Mouse (Mus musculus) thymus, adult 2 months (tissue): ENCODE measurements around the gene Gpr137. TPM values are rescaled to one million over a fixed set of nuclear protein-coding genes. Genes with fewer than 3 reads are reported as not detected.
"Not testable (repeated sequence)": the region's sequence is repeated elsewhere in the genome, so short reads cannot be mapped to it uniquely, and the experiment has no call there.

Experiments
- DNase-seq: peaks from one replicate; pipeline ENCODE4 v3.0.0; 2021
- H3K27ac ChIP-seq: fragments of 200-500 bp; 2 replicates; pipeline ENCODE4 v1.5.1; 2012; ENCODE audit warnings: low read length, control low read depth; ENCODE audit not compliant: control insufficient read depth, insufficient read depth
- H3K27me3 ChIP-seq: fragments of 200-500 bp; 2 replicates; pipeline ENCODE4 v1.6.1; 2012; ENCODE audit warnings: mild to moderate bottlenecking, low read length, moderate library complexity, mixed read lengths; ENCODE audit not compliant: control insufficient read depth, insufficient read depth
- H3K36me3 ChIP-seq: fragments of 200-500 bp; 2 replicates; pipeline ENCODE4 v1.6.1; 2012; ENCODE audit warnings: mild to moderate bottlenecking, low read length, moderate library complexity; ENCODE audit not compliant: control insufficient read depth, insufficient read depth
- H3K4me1 ChIP-seq: fragments of 200-500 bp; replicated peaks from 2 replicates; pipeline ENCODE4 v1.6.1; 2012; ENCODE audit warnings: low read length; ENCODE audit not compliant: control insufficient read depth, insufficient read depth
- H3K4me3 ChIP-seq: fragments of 200-500 bp; 2 replicates; pipeline ENCODE4 v1.5.1; 2012; ENCODE audit warnings: mild to moderate bottlenecking, low read length, control low read depth, moderate library complexity; ENCODE audit not compliant: control insufficient read depth, insufficient read depth
- CTCF ChIP-seq: fragments of 200-500 bp; IDR thresholded peaks from 2 replicates; pipeline ENCODE4 v1.5.1; 2012; ENCODE audit warnings: mild to moderate bottlenecking, control low read depth, low read length, moderate library complexity, borderline replicate concordance; ENCODE audit not compliant: control insufficient read depth, poor library complexity, insufficient read depth; ENCODE audit errors: extremely low read depth
- POLR2A ChIP-seq: fragments of 200-500 bp; IDR thresholded peaks from 2 replicates; pipeline ENCODE4 v1.6.1; 2012; ENCODE audit warnings: mild to moderate bottlenecking, low read length, control low read depth, moderate library complexity; ENCODE audit not compliant: control insufficient read depth, poor library complexity, insufficient read depth; ENCODE audit errors: extremely low read depth
- WGBS: fragments of 180-500 bp; shearing (Covaris S2); methylation state at CpG from one replicate; pipeline ENCODE4 v1.1.7; 2018; 5-methylcytosine and 5-hydroxymethylcytosine counted together
- polyA plus RNA-seq: library from polyadenylated mRNA; depleted of rRNA; stranded (reverse); fragments of >200 nt; gene quantifications from 2 replicates; pipeline ENCODE4 v1.2.3, GENCODE M21; 2012

Gene Gpr137
- polyA plus RNA-seq, 1 experiment = 86.6 TPM

- Histone ChIP-seq H3K27ac (no peak overlapping the region), H3K36me3 (no peaks in the 10 kb centered on the region), H3K27me3 (no peaks in the 10 kb centered on the region), H3K4me1 (peaks cover 14% of the 10 kb centered on the region), H3K4me3 (no peak overlapping the region)
- DNase-seq = no peak
- no peak for TF ChIP-seq CTCF
- 87% methylated on average over 3 of the region's 3 CpGs for WGBS
These were observed 36.1 kb downstream of the Gpr137 start for GRCm38 (mm10) chr19:6906199-6906598.

DNA sequence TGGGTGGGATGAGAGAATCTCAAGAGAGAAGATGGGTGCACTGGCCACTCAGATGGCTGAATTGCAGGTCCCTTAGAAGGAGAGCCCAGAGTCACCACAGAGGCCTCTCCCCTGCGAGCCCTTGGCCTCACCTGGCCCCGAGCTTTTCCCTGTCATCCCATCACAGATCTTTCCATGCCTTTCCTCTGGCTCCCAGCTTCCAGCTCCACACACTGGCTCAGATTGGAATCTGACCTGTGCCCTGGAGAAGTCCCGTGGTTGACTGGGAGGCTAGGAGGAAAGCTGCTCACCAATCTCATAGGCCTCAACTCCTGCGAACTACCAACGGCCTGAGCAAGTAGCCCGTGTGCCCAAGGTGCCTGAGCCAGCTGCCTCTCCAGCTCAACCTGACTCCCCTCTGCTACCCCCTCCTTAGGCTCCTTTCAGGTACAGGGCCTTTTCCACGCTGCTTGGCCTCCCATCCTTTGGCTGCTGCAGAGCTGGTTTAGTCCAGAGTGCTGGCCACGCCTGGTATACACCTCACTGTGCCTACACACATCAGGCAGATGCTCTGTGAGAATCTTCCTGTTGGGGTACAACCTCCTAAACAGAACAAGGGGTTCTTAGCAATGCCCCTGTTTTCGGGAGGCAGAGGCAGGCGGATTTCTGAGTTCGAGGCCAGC, 36.7 kb downstream of the Gpr137 start:
- Histone ChIP-seq H3K4me3 (no peak overlapping the region), H3K27me3 (no peaks in the 10 kb centered on the region), H3K4me1 (peaks cover 11% of the 10 kb centered on the region), H3K27ac (no peak overlapping the region), H3K36me3 (no peaks in the 10 kb centered on the region)
- TF ChIP-seq POLR2A (no peak), CTCF (no peak)
- DNase-seq = no peak
- WGBS = 95% methylated on average over 11 of the region's 11 CpGs

- DNase-seq = no peak
- H3K36me3 ChIP-seq = no peaks in the 10 kb centered on the region
- H3K27me3 ChIP-seq = no peaks in the 10 kb centered on the region
- H3K4me1 ChIP-seq = peaks cover 9% of the 10 kb centered on the region
- H3K27ac ChIP-seq = no peak overlapping the region
- no peak overlapping the region for H3K4me3 ChIP-seq
- TF ChIP-seq CTCF (no peak), POLR2A (no peak)
- 92% methylated on average over 2 of the region's 2 CpGs for WGBS
These were observed 37.4 kb downstream of the Gpr137 start for GRCm38 (mm10) chr19:6904846-6905245.

GRCm38 (mm10) chr19:6903031-6903430, 39.2 kb downstream of the Gpr137 start:
- Histone ChIP-seq H3K27ac (no peak overlapping the region), H3K27me3 (no peaks in the 10 kb centered on the region), H3K36me3 (no peaks in the 10 kb centered on the region), H3K4me1 (peaks cover 4% of the 10 kb centered on the region), H3K4me3 (no peak overlapping the region)
- no peak for DNase-seq
- TF ChIP-seq CTCF (no peak), POLR2A (no peak)
- WGBS = 98% methylated on average over 1 of the region's 1 CpGs

DNA sequence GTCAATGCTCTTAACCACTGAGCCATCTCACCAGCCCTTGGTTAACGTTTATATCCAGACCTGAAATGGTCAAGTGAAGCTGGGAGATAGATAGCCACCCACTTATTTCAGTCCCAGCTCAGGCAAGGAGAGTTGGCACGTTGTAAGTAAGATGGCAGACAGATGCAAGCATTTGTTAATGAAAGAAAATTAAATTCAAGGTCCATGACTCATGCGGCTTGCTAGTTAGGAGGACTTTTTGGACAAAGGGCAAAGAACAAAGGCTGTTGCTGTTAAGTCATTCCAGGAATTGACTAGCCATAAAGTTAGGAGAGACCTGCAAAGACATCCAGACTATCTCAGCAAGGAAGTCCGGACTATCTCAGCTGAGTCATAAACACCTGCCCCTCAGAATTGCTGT, 42.6 kb downstream of the Gpr137 start:
- Histone ChIP-seq H3K4me3 (no peak overlapping the region), H3K27me3 (no peaks in the 10 kb centered on the region), H3K4me1 (peaks cover 4% of the 10 kb centered on the region; the same call in 1 of the 2 replicates), H3K36me3 (no peaks in the 10 kb centered on the region), H3K27ac (no peak overlapping the region)
- TF ChIP-seq POLR2A (no peak), CTCF (no peak)
- 94% methylated on average over 4 of the region's 4 CpGs for WGBS
- DNase-seq = no peak

- not testable (repeated sequence) for H3K27me3 ChIP-seq, H3K27ac ChIP-seq, H3K36me3 ChIP-seq, H3K4me3 ChIP-seq, H3K4me1 ChIP-seq, DNase-seq
- 49% methylated on average over 18 of the region's 18 CpGs for WGBS
These were observed 46.5 kb downstream of the Gpr137 start for GRCm38 (mm10) chr19:6895608-6896305.

DNA sequence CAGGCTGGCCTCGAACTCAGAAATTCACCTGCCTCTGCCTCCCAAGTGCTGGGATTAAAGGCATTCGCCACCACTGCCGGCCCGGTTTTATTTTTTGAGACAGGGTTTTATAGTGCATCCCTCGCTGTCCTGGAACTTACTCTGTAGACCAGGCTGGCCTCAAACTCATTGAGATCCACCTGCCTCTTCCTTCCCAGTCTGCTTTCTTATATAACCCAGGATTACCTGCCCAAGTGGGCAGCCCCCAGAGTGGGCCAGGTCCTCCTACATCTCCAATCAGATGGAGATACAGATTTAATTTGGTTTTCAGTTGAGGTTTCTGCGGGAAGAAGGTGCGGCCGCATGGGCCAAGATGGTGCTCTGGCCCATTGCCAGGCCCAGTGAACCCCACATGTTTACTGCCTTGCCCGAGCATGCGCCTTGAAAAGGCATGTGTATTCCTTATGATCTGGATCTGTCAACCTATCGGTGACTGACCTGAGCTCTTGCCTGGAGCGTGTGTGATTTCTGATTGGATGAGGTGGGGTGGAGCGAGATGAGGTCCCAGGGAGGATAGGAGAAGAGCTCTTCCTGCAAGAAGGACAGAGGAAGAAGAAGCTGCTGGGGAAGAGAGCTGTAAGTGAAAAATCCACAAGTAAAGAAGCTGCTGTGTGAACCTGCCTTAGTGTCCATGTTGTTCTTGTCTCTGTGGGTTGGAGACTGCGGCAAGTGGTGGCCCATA, 48.4 kb downstream of the Gpr137 start:
- Histone ChIP-seq H3K27me3 (no peaks in the 10 kb centered on the region), H3K36me3 (no peaks in the 10 kb centered on the region), H3K4me1 (peaks cover 4% of the 10 kb centered on the region; the same call in 1 of the 2 replicates), H3K4me3 (no peak overlapping the region), H3K27ac (no peak overlapping the region)
- 96% methylated on average over 14 of the region's 14 CpGs for WGBS
- no peak for DNase-seq
- TF ChIP-seq CTCF (no peak), POLR2A (no peak)
